Mouse (Mus musculus) NIH3T3 (cell line): ENCODE measurements around the gene Gm38100.

Experiments
- DNase-seq: peaks from one replicate; pipeline ENCODE4 v3.0.0-alpha.2; 2012; ENCODE audit warnings: low read depth

Gene Gm38100

GRCm38 (mm10) chr1:175967004-175967745 lies 47.0 kb downstream of the Gm38100 start:
- no peak for DNase-seq

GRCm38 (mm10) chr1:175970710-175971109 lies 50.6 kb downstream of the Gm38100 start:
- no peak for DNase-seq
